Mouse (Mus musculus): ENCODE measurements at regions not wholly inside any gene's neighbourhood (a gene's known extent, or its start where the extent isn't known, plus 50 kb on each side); places are given as distances from the start of the nearest gene placed in this dataset.

- DNase-seq (ENCODE audit: low read depth), result no peak
These were observed 318.4 kb upstream of the Myo3a start for GRCm38 (mm10) chr2:21908813-21909480.

- DNase-seq (ENCODE audit: low read depth), result peak; percentile 80
These were observed 317.8 kb upstream of the Myo3a start for GRCm38 (mm10) chr2:21909481-21909966.

- DNase-seq (ENCODE audit: low read depth), result peak; percentile 57
These were observed 309.3 kb upstream of the Myo3a start for GRCm38 (mm10) chr2:21917804-21918690.

- DNase-seq (ENCODE audit: low read depth), result no peak
These were observed 308.2 kb upstream of the Myo3a start for GRCm38 (mm10) chr2:21919091-21919490.

- DNase-seq (ENCODE audit: low read depth), result peak; percentile 25
These were observed 299.6 kb upstream of the Myo3a start for GRCm38 (mm10) chr2:21927656-21928055.

GRCm38 (mm10) chr2:21939993-21940392 lies 287.3 kb upstream of the Myo3a start:
- DNase-seq (ENCODE audit: low read depth), result no peak

- peak; percentile 75 for DNase-seq (ENCODE audit: low read depth)
These were observed 286.4 kb upstream of the Myo3a start for GRCm38 (mm10) chr2:21940797-21941487.

GRCm38 (mm10) chr2:21941488-21942000 lies 285.8 kb upstream of the Myo3a start:
- DNase-seq (ENCODE audit: low read depth), result no peak

- DNase-seq (ENCODE audit: low read depth), result no peak
These were observed 283.6 kb upstream of the Myo3a start for GRCm38 (mm10) chr2:21943676-21944075.

- DNase-seq (ENCODE audit: low read depth), result no peak
These were observed 280.8 kb upstream of the Myo3a start for GRCm38 (mm10) chr2:21946484-21946883.

- no peak for DNase-seq (ENCODE audit: low read depth)
These were observed 276.0 kb upstream of the Myo3a start for GRCm38 (mm10) chr2:21951279-21951678.

GRCm38 (mm10) chr2:21956112-21956963 lies 271.0 kb upstream of the Myo3a start:
- no peak for DNase-seq (ENCODE audit: low read depth)

- DNase-seq (ENCODE audit: low read depth), result peak; percentile 78
These were observed 268.9 kb upstream of the Myo3a start for GRCm38 (mm10) chr2:21958365-21958764.

- no peak for DNase-seq (ENCODE audit: low read depth)
These were observed 268.5 kb upstream of the Myo3a start for GRCm38 (mm10) chr2:21958802-21959201.

- DNase-seq (ENCODE audit: low read depth), result no peak
These were observed 263.8 kb upstream of the Myo3a start for GRCm38 (mm10) chr2:21963343-21964026.

GRCm38 (mm10) chr2:21964027-21964605 lies 263.2 kb upstream of the Myo3a start:
- no peak for DNase-seq (ENCODE audit: low read depth)

GRCm38 (mm10) chr2:21970774-21971406 lies 256.4 kb upstream of the Myo3a start:
- DNase-seq (ENCODE audit: low read depth), result no peak

- DNase-seq (ENCODE audit: low read depth), result no peak
These were observed 252.7 kb upstream of the Myo3a start for GRCm38 (mm10) chr2:21974599-21974998.

GRCm38 (mm10) chr2:21975547-21975946 lies 251.8 kb upstream of the Myo3a start:
- no peak for DNase-seq (ENCODE audit: low read depth)

GRCm38 (mm10) chr2:21976337-21976736 lies 251.0 kb upstream of the Myo3a start:
- DNase-seq (ENCODE audit: low read depth), result peak; percentile 18
